Mouse (Mus musculus): ENCODE measurements at regions not wholly inside any gene's neighbourhood (a gene's known extent, or its start where the extent isn't known, plus 50 kb on each side); places are given as distances from the start of the nearest gene placed in this dataset.

GRCm38 (mm10) chr4:124443613-124444108, 166.9 kb downstream of the 3100002H09Rik start:
- no peak for DNase-seq

GRCm38 (mm10) chr4:124443130-124443503, 167.5 kb downstream of the 3100002H09Rik start:
- no peak for DNase-seq

GRCm38 (mm10) chr4:124442491-124443129, 168.0 kb downstream of the 3100002H09Rik start:
- DNase-seq, result no peak

DNA sequence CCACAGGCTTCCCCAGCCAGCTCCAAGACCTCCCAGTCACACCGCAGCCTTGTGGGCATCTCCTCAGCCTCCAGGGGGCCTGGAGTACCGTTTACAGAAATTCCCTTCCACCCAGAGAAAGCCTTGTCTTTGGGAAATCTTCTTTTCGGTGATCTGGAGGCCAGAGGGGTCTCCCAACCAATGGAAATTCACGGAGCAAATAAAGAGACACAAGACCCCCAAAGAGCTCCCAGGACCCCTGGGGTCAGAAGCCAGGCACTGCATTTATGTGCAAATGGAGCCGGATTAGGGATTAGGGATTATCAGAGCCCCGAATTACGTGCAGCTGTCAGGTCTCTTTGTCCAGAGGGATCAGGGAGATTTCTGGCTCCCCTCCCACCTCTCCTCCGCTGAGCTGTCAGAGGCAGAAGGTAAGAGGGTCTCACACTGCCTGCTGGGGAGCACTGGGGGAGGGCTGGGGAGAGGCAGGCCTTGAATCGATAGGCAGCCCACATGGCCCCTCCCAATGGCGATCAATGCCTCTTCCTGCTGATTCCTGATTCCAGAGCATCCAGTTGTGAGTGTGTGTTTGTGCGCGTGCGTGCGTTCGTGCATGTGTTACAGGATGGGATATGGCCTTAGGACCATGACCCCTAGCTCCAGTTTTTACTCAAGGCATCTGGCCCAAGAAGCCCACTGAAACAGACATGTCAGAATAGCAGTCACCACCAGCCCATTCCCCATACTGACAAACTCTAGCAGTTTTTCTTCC, 168.7 kb downstream of the 3100002H09Rik start:
- no peak for DNase-seq

GRCm38 (mm10) chr4:124435040-124435434, 175.6 kb downstream of the 3100002H09Rik start:
- DNase-seq, result no peak

GRCm38 (mm10) chr4:124434059-124435039, 176.3 kb downstream of the 3100002H09Rik start:
- DNase-seq, result no peak

GRCm38 (mm10) chr4:124433506-124433905, 177.1 kb downstream of the 3100002H09Rik start:
- DNase-seq, result no peak

GRCm38 (mm10) chr4:124431193-124431592, 179.4 kb downstream of the 3100002H09Rik start:
- DNase-seq, result no peak

DNA sequence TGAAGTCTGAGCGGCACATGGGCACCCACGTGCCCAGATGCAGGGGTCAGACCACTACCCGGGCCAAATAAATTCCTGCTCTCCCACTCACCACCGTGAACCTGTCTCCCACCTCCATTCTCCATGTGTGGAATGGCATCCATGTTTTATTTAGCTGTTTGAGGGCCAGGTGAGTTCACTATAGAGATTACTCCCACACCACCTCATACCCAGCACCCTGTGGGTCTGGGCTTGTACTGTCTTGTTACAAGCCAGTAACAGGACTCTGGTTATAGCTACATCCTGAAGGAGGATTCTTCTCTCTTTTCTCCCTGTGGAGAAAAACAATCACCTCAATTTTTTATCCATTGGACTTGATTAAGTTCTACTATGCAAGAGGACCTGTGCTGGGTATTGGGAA, 181.8 kb downstream of the 3100002H09Rik start:
- DNase-seq, result no peak

GRCm38 (mm10) chr4:124422406-124422805, 188.2 kb downstream of the 3100002H09Rik start:
- no peak for DNase-seq

GRCm38 (mm10) chr4:124418431-124418830, 192.2 kb downstream of the 3100002H09Rik start:
- DNase-seq, result no peak

GRCm38 (mm10) chr4:124417176-124417575, 193.4 kb downstream of the 3100002H09Rik start:
- DNase-seq, result no peak

DNA sequence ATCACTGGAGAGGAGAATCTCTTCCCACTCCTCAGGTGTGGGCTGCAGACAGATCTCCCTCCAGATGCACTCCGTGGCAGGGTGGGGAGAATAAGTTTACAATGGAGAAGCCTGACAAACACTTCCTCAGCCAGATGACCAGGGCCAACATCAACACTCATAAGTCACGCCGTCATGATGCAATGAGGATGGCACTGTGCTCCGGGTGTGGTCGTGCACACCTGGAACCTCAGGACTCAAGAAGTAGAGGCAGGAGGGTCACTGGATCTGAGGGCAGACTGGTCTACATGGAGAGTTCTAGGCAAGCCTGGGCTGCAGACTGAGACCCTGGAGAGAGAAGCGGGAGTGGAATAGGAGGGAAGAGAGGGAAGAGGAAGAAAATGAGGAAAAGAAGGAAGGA, 194.3 kb downstream of the 3100002H09Rik start:
- no peak for DNase-seq

- DNase-seq, result no peak
Observed at GRCm38 (mm10) chr4:124414386-124414785, 196.2 kb downstream of the 3100002H09Rik start.

GRCm38 (mm10) chr4:124409279-124409678, 201.3 kb downstream of the 3100002H09Rik start:
- no peak for DNase-seq

DNA sequence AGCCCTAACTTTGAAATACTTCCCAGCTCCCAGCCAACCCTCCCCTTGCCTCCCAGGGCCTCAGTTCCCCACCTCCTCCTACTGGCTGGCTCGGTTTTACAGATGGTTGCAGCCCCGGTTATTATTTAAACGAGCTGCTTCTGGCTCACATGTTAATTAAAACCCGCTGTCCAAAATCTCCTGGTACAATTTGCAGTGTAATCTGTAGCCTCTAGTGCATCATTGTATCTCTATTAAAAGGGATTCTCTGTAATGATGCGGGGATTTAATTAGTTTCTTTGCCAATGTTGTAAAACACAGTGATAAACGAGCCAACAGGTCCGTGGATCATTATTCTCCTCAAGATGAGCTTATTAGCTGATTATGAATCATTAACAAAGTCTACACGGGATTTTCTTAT, 208.5 kb downstream of the 3100002H09Rik start:
- DNase-seq, result no peak

DNA sequence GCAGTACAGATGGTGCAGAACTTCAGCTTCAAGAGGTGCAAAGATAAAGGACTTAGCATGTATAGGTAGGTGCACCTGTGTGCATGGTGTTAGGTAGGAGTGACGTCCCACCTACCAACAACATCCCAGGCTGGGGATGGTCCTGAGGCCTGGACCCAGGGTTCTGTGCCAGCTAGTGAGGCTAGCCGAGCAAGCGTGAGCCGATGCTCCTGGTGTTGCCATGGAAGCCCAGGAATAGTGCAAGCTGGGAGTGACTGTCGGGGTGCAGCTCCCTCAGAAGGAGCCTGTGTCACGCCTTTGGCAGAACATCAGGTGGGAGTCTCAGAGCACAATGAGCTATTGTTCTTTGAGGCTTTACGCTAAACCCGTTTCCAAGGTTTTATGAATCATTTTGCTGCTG, 209.9 kb downstream of the 3100002H09Rik start:
- DNase-seq, result no peak

DNA sequence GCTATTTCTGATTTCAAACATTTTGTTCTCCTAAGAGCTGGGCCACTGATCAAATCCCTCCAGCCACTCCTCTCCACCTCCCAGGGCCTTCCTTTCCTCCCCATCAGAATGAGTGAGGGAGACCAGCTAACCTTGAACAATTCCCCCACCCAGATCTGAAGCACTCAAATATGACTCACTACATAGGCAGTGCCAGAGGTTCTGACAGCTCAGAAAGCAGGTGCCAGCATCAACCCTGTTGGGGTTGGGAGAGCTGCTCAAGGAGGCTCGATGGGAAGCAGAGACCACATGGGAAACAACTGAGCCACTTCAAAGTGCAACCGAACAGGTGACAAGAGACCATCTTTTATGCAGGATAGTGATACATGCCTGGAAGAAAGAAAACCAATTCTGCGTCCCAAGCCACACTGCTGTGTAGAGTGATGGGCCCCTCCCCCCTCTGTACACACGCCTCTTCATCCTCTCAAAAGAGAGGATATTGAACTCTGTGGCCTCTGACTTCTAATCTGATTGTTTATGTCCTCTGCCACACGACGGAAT, 210.4 kb downstream of the 3100002H09Rik start:
- no peak for DNase-seq

GRCm38 (mm10) chr4:124398354-124398753, 212.2 kb downstream of the 3100002H09Rik start:
- no peak for DNase-seq

DNA sequence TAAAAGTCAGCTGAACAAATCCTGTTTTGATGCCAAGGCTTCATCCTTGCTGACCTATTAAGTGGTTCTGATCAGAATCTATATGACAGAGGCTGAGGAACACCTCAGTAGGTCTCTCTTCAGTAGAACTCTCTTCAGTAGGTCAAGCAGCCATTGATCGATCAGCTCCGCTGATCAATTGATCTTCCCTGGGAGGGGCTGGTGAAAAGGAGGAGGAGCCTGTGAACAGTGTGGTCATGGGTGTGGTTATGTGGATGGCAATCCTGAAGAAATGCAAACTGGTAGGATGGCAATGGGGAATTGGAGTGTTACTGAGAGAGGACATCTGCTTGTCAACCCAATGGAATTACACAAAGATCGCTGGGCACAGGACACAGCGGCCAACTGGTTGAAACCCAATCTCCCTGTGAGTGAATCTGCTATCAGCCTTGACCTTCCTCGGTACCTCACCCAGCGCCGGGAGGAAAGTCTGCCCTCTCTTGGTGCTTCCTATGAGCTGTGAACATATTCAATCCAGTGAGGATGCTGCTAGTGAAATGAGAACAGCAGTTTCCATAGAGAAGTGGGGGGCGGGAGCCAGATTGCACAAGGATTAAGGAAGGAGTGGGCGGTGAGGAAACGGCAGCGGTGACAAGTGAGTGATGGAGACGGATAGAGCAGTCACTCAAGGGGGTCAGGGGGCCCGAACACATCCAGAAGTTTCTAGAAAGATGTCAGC, 213.9 kb downstream of the 3100002H09Rik start:
- no peak for DNase-seq

GRCm38 (mm10) chr4:124395966-124396395, 214.6 kb downstream of the 3100002H09Rik start:
- no peak for DNase-seq

Data from cerebellum, adult 11 months (tissue).